Mouse (Mus musculus) urinary bladder, adult 18-20 months (tissue): ENCODE measurements at regions not wholly inside any gene's neighbourhood (a gene's known extent, or its start where the extent isn't known, plus 50 kb on each side); places are given as distances from the start of the nearest gene placed in this dataset.

ENCODE experiments used
- DNase-seq, 2 experiments: peaks; one replicate each; pipeline ENCODE4 v3.0.0; 2022; ENCODE audit warnings: low spot score in 2 of 2, mixed read lengths in 2 of 2

- no peak for DNase-seq
Observed at GRCm38 (mm10) chr11:19073265-19073664, 54.5 kb upstream of the Meis1 start.

GRCm38 (mm10) chr11:19073887-19074564, 55.2 kb upstream of the Meis1 start:
- no peak for DNase-seq

- DNase-seq, result no peak
Observed at GRCm38 (mm10) chr11:19091101-19091857, 72.5 kb upstream of the Meis1 start.

- no peak for DNase-seq
Observed at GRCm38 (mm10) chr11:19092967-19093745, 74.4 kb upstream of the Meis1 start.

- DNase-seq, result no peak
Observed at GRCm38 (mm10) chr11:19093749-19094148, 75.0 kb upstream of the Meis1 start.

- DNase-seq, result no peak
Observed at GRCm38 (mm10) chr11:19094183-19094582, 75.4 kb upstream of the Meis1 start.

- no peak for DNase-seq
Observed at GRCm38 (mm10) chr11:19102981-19103568, 84.3 kb upstream of the Meis1 start.

GRCm38 (mm10) chr11:19107180-19107579, 88.4 kb upstream of the Meis1 start:
- no peak for DNase-seq

- no peak for DNase-seq
Observed at GRCm38 (mm10) chr11:19109055-19109454, 90.3 kb upstream of the Meis1 start.

- DNase-seq, result no peak
Observed at GRCm38 (mm10) chr11:19111916-19112575, 93.3 kb upstream of the Meis1 start.

GRCm38 (mm10) chr11:19117121-19117520, 98.3 kb upstream of the Meis1 start:
- DNase-seq, result no peak

GRCm38 (mm10) chr11:19118258-19118657, 99.5 kb upstream of the Meis1 start:
- DNase-seq, result no peak

GRCm38 (mm10) chr11:19119927-19120827, 101.4 kb upstream of the Meis1 start:
- DNase-seq, result peak in 1 of 2 experiments; percentile 26

GRCm38 (mm10) chr11:19120871-19121270, 102.1 kb upstream of the Meis1 start:
- no peak for DNase-seq

GRCm38 (mm10) chr11:19135375-19136050, 116.7 kb upstream of the Meis1 start:
- no peak for DNase-seq

GRCm38 (mm10) chr11:19138423-19138822, 119.6 kb upstream of the Meis1 start:
- DNase-seq, result peak in 1 of 2 experiments; percentile 22

GRCm38 (mm10) chr11:19138831-19139230, 120.0 kb upstream of the Meis1 start:
- DNase-seq, result no peak

GRCm38 (mm10) chr11:19143267-19144000, 124.6 kb upstream of the Meis1 start:
- no peak for DNase-seq

GRCm38 (mm10) chr11:19144506-19144905, 125.7 kb upstream of the Meis1 start:
- DNase-seq, result no peak
